Mouse (Mus musculus) liver, embryonic 14.5 days (tissue): ENCODE results near the gene Asphd2. TPM values are rescaled to one million over a fixed set of nuclear protein-coding genes. Genes with fewer than 3 reads are reported as not detected.

ENCODE experiments used
- ATAC-seq: fragments of 200-750 bp; cut with Nextera tagmentation; 2 replicates; pipeline ENCODE4 v1.8.0; 2017; ENCODE audit warnings: moderate number of reproducible peaks, mild to moderate bottlenecking, moderate library complexity; ENCODE audit not compliant: insufficient read depth
- DNase-seq, 3 experiments: peaks; one replicate each; pipeline ENCODE4 v3.0.0-alpha.2; 2012 to 2013; ENCODE audit warnings: low read depth in 3 of 3, low spot score in 3 of 3
- H3K27ac ChIP-seq: fragments of 300-500 bp; sonication (generic); 2 replicates; pipeline ENCODE4 v1.5.1; 2014; ENCODE audit warnings: moderate library complexity, mild to moderate bottlenecking, control low read depth, inconsistent platforms
- H3K27me3 ChIP-seq: fragments of 300-500 bp; sonication (generic); 2 replicates; pipeline ENCODE4 v1.6.1; 2014; ENCODE audit warnings: mild to moderate bottlenecking, low read length, moderate library complexity; ENCODE audit not compliant: control insufficient read depth, insufficient read depth
- H3K36me3 ChIP-seq: fragments of 300-500 bp; sonication (generic); replicated peaks from 2 replicates; pipeline ENCODE4 v1.6.1; 2014; ENCODE audit warnings: low read depth; ENCODE audit not compliant: control insufficient read depth, insufficient read depth
- H3K4me1 ChIP-seq, 2 experiments: fragments of 200-500 bp in 1 of 2; fragments of 300-500 bp in 1 of 2; sonication (generic) in 1 of 2; replicated peaks; 2 replicates each; pipeline ENCODE4 v1.6.1; 2012 to 2014; ENCODE audit warnings: antibody characterized with exemption in 1 of 2, inconsistent platforms in 1 of 2, low read length in 1 of 2; ENCODE audit not compliant: control insufficient read depth in 2 of 2, insufficient read depth in 2 of 2
- H3K4me2 ChIP-seq: fragments of 300-500 bp; sonication (generic); 2 replicates; pipeline ENCODE4 v1.6.1; 2014; ENCODE audit warnings: low read depth, mild to moderate bottlenecking, control low read depth, moderate library complexity
- H3K4me3 ChIP-seq, 2 experiments: fragments of 200-500 bp in 1 of 2; fragments of 300-500 bp in 1 of 2; sonication (generic) in 1 of 2; 2 replicates each; pipeline ENCODE4 v1.5.1; 2012 to 2014; ENCODE audit warnings: low read depth in 2 of 2, low read length in 2 of 2, mild to moderate bottlenecking in 2 of 2, control low read depth in 1 of 2, inconsistent platforms in 1 of 2, moderate library complexity in 1 of 2; ENCODE audit not compliant: insufficient read depth in 1 of 2
- H3K9ac ChIP-seq: fragments of 300-500 bp; sonication (generic); replicated peaks from 2 replicates; pipeline ENCODE4 v1.6.1; 2014; ENCODE audit warnings: mild to moderate bottlenecking, control low read depth, moderate library complexity
- H3K9me3 ChIP-seq: fragments of 300-500 bp; sonication (generic); 2 replicates; pipeline ENCODE4 v1.6.1; 2016; ENCODE audit warnings: low read length, mixed read lengths; ENCODE audit not compliant: control insufficient read depth
- CTCF ChIP-seq: IDR thresholded peaks from 2 replicates; pipeline ENCODE4 v1.5.1; 2016; ENCODE audit warnings: antibody characterized with exemption, low read depth, control low read depth
- EP300 ChIP-seq: IDR thresholded peaks from 2 replicates; pipeline ENCODE4 v1.6.1; 2016; ENCODE audit warnings: antibody characterized with exemption, low read depth
- WGBS: fragments of 180-500 bp; shearing (Covaris S2); extraction: QIAGEN DNeasy Blood & Tissue Kit; methylation state at CpG from one replicate; pipeline ENCODE4 v1.1.7; 2014; ENCODE audit not compliant: insufficient replicate concordance; 5-methylcytosine and 5-hydroxymethylcytosine counted together
- polyA plus RNA-seq, 2 experiments: library from polyadenylated mRNA; depleted of rRNA in 1 of 2; stranded (reverse) in 1 of 2; unstranded in 1 of 2; fragments of >200 nt; fragmentation: Nextera tagmentation in 1 of 2; extraction: Ambion mirVana in 1 of 2; gene quantifications; 2 replicates each; pipeline versions ENCODE4 v1.2.1 to v1.2.3; 2012 to 2014

Asphd2 gene
- polyA plus RNA-seq, 2 experiments: 0.10 to 0.20 TPM

- no peak for TF ChIP-seq EP300
- peak; percentile 82 for TF ChIP-seq CTCF
- 15% methylated on average over 19 of the region's 19 CpGs for WGBS
- Histone ChIP-seq H3K9ac (no peak overlapping the region), H3K27me3 (peaks cover 3% of the 10 kb centered on the region), H3K4me1 (no peaks in the 10 kb centered on the region), H3K27ac (no peak overlapping the region), H3K36me3 (no peaks in the 10 kb centered on the region), H3K4me3 (no peak overlapping the region), H3K4me2 (no peak overlapping the region), H3K9me3 (no peaks in the 10 kb centered on the region)
- ATAC-seq: no peak
- peak in 1 of 3 experiments; percentile 6 for DNase-seq
Observed at GRCm38 (mm10) chr5:112428944-112429343, 34.3 kb upstream of the Asphd2 start.

GRCm38 (mm10) chr5:112427283-112427682 lies 32.6 kb upstream of the Asphd2 start:
- 27% methylated on average over 2 of the region's 2 CpGs for WGBS
- Histone ChIP-seq H3K27me3 (peaks cover 3% of the 10 kb centered on the region; the same call in 1 of the 2 replicates), H3K4me1 (no peaks in the 10 kb centered on the region), H3K36me3 (no peaks in the 10 kb centered on the region), H3K27ac (no peak overlapping the region), H3K4me3 (no peak overlapping the region), H3K9ac (no peak overlapping the region), H3K4me2 (no peak overlapping the region), H3K9me3 (no peaks in the 10 kb centered on the region)
- TF ChIP-seq EP300 (no peak), CTCF (peak; percentile 89)
- DNase-seq: peak in 1 of 3 experiments; percentile 13
- ATAC-seq: no peak

- H3K27ac ChIP-seq: no peak overlapping the region
- DNase-seq: no peak
- no peak overlapping the region for H3K4me3 ChIP-seq
- no peak overlapping the region for H3K9ac ChIP-seq
- H3K4me1 ChIP-seq: no peaks in the 10 kb centered on the region
- 40% methylated on average over 7 of the region's 7 CpGs for WGBS
- no peak for ATAC-seq
- peaks cover 3% of the 10 kb centered on the region; the same call in 1 of the 2 replicates for H3K27me3 ChIP-seq
- H3K4me2 ChIP-seq: no peak overlapping the region
- no peak for TF ChIP-seq EP300
- TF ChIP-seq CTCF: no peak
- no peaks in the 10 kb centered on the region for H3K36me3 ChIP-seq
- no peaks in the 10 kb centered on the region for H3K9me3 ChIP-seq
Observed at GRCm38 (mm10) chr5:112426635-112427034, 32.0 kb upstream of the Asphd2 start.

GRCm38 (mm10) chr5:112419535-112419934 lies 24.9 kb upstream of the Asphd2 start:
- TF ChIP-seq EP300: no peak
- TF ChIP-seq CTCF: no peak
- H3K36me3 ChIP-seq: no peaks in the 10 kb centered on the region
- H3K9ac ChIP-seq: no peak overlapping the region
- H3K4me1 ChIP-seq: no peaks in the 10 kb centered on the region
- no peak overlapping the region for H3K27ac ChIP-seq
- no peaks in the 10 kb centered on the region for H3K27me3 ChIP-seq
- ATAC-seq (no peak), DNase-seq (no peak)
- no peak overlapping the region for H3K4me2 ChIP-seq
- WGBS: 28% methylated on average over 12 of the region's 12 CpGs
- H3K9me3 ChIP-seq: no peaks in the 10 kb centered on the region
- H3K4me3 ChIP-seq: no peak overlapping the region

GRCm38 (mm10) chr5:112418023-112418422 lies 23.4 kb upstream of the Asphd2 start:
- H3K27me3 ChIP-seq: no peaks in the 10 kb centered on the region
- H3K4me1 ChIP-seq: no peaks in the 10 kb centered on the region
- ATAC-seq: no peak
- no peak overlapping the region for H3K4me2 ChIP-seq
- H3K4me3 ChIP-seq: no peak overlapping the region
- DNase-seq: no peak
- no peak overlapping the region for H3K27ac ChIP-seq
- H3K9ac ChIP-seq: no peak overlapping the region
- H3K9me3 ChIP-seq: no peaks in the 10 kb centered on the region
- TF ChIP-seq CTCF (no peak), EP300 (no peak)
- WGBS: 42% methylated on average over 4 of the region's 4 CpGs
- H3K36me3 ChIP-seq: no peaks in the 10 kb centered on the region
